Mouse (Mus musculus) bone marrow, adult 2 months (tissue): ENCODE results near the gene Pstpip1.

Experiments
- CTCF ChIP-seq: fragments of 200-500 bp; IDR thresholded peaks from 2 replicates; pipeline ENCODE4 v1.5.1; 2011; ENCODE audit warnings: low read length, control low read depth; ENCODE audit not compliant: control insufficient read depth, insufficient read depth
- POLR2A ChIP-seq: fragments of 200-500 bp; IDR thresholded peaks from 2 replicates; pipeline ENCODE4 v1.6.1; 2011; ENCODE audit warnings: low read depth, mild to moderate bottlenecking, control low read depth, low read length, borderline replicate concordance; ENCODE audit not compliant: control insufficient read depth

GRCm38 (mm10) chr9:56133970-56134369, 44.2 kb downstream of the Pstpip1 start:
- TF ChIP-seq CTCF (no peak), POLR2A (no peak)
